Mouse (Mus musculus) thymus, adult 2 months (tissue): ENCODE results near the gene Grin3b. TPM values are rescaled to one million over a fixed set of nuclear protein-coding genes. Genes with fewer than 3 reads are reported as not detected.

ENCODE experiments used
- DNase-seq: peaks from one replicate; pipeline ENCODE4 v3.0.0; 2021
- H3K27ac ChIP-seq: fragments of 200-500 bp; 2 replicates; pipeline ENCODE4 v1.5.1; 2012; ENCODE audit warnings: low read length, control low read depth; ENCODE audit not compliant: control insufficient read depth, insufficient read depth
- H3K27me3 ChIP-seq: fragments of 200-500 bp; 2 replicates; pipeline ENCODE4 v1.6.1; 2012; ENCODE audit warnings: mild to moderate bottlenecking, low read length, moderate library complexity, mixed read lengths; ENCODE audit not compliant: control insufficient read depth, insufficient read depth
- H3K36me3 ChIP-seq: fragments of 200-500 bp; 2 replicates; pipeline ENCODE4 v1.6.1; 2012; ENCODE audit warnings: mild to moderate bottlenecking, low read length, moderate library complexity; ENCODE audit not compliant: control insufficient read depth, insufficient read depth
- H3K4me1 ChIP-seq: fragments of 200-500 bp; replicated peaks from 2 replicates; pipeline ENCODE4 v1.6.1; 2012; ENCODE audit warnings: low read length; ENCODE audit not compliant: control insufficient read depth, insufficient read depth
- H3K4me3 ChIP-seq: fragments of 200-500 bp; 2 replicates; pipeline ENCODE4 v1.5.1; 2012; ENCODE audit warnings: mild to moderate bottlenecking, low read length, control low read depth, moderate library complexity; ENCODE audit not compliant: control insufficient read depth, insufficient read depth
- CTCF ChIP-seq: fragments of 200-500 bp; IDR thresholded peaks from 2 replicates; pipeline ENCODE4 v1.5.1; 2012; ENCODE audit warnings: mild to moderate bottlenecking, control low read depth, low read length, moderate library complexity, borderline replicate concordance; ENCODE audit not compliant: control insufficient read depth, poor library complexity, insufficient read depth; ENCODE audit errors: extremely low read depth
- POLR2A ChIP-seq: fragments of 200-500 bp; IDR thresholded peaks from 2 replicates; pipeline ENCODE4 v1.6.1; 2012; ENCODE audit warnings: mild to moderate bottlenecking, low read length, control low read depth, moderate library complexity; ENCODE audit not compliant: control insufficient read depth, poor library complexity, insufficient read depth; ENCODE audit errors: extremely low read depth
- WGBS: fragments of 180-500 bp; shearing (Covaris S2); methylation state at CpG from one replicate; pipeline ENCODE4 v1.1.7; 2018; 5-methylcytosine and 5-hydroxymethylcytosine counted together
- polyA plus RNA-seq: library from polyadenylated mRNA; depleted of rRNA; stranded (reverse); fragments of >200 nt; gene quantifications from 2 replicates; pipeline ENCODE4 v1.2.3, GENCODE M21; 2012; rRNA removed

Gene Grin3b
- polyA plus RNA-seq, result 0.07 and 0.14 TPM in 2 replicates

DNA sequence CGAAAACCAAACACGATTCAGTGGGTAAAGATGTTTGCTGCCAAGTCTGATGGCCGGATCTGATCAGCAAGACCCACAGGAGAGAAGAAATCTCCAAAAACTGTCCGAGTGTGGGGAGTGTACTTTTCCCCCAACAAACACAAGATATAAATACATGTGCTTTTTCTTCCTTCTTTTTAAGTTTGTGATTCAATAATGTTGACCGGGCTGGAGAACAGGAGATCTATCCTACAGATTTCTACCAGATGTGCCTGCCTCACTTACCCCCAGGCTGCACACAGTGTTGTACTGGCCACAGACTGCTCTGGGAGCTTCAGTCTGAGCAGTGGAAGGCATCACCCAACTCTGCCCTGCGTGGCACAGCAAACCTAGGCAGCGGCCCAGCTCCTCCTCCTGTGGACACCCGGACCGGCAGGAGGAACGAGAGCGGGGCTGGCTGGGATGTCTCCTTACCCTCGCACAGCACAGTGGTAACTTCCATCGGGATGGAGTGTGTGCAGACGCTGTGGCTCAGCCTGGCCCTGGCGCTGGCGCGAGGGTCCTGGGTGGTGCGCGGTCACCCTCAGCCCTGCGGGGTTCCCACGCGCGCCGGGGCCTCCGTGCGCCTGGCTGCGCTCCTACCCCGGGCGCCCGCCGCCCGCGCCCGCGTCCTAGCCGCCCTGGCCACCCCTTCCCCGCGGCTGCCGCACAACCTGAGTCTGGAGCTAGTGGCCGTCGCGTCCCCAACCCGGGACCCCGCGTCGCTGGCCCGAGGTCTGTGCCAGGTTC lies at the start of gene Grin3b:
Gene Grin3b (plus strand): TSS at position 301 of the 768 bp plus-strand sequence.
- WGBS, result 10% methylated on average over 47 of the region's 47 CpGs
- peaks cover 8% of the 10 kb centered on the region; the same call in 1 of the 2 replicates for H3K27me3 ChIP-seq
- no peak within 1 kb of the TSS for H3K27ac ChIP-seq
- TF ChIP-seq CTCF (no peak), POLR2A (no peak)
- DNase-seq, result no peak
- H3K4me3 ChIP-seq, result no peak within 1 kb of the TSS
- H3K4me1 ChIP-seq, result no peaks in the 10 kb centered on the region
- 0 out of 2 replicates have a peak, but pooled peaks cover 6% of the 10 kb centered on the region for H3K36me3 ChIP-seq

DNA sequence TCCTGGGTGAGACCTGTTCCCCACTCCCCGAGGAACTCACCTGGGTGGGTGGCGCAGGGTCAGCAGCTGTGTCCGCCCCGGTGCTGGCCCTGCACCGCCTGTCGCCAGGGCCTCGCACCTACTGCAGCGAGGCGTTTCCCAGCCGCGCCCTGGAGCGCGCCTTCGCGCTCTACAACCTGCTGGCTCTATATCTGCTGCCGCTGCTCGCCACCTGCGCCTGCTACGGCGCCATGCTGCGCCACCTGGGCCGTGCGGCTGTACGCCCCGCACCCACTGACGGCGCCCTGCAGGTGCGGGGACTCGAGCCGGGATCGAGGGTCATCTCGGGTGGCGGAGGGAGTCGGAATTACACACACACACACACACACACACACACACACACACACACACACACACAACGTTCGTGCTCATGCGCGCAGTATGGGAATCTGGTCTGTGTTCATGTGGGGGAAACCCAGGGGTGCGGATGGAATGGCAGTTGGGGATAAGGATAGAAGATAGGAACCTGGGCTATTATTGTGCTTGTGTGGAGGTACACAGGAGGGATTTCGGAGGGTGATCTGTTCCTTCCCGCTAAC lies 49.5 kb upstream of the Grin3b start, which contains the start of gene R3hdm4:
Gene R3hdm4 (minus strand): TSS at position 251 of the 578 bp plus-strand sequence.
- H3K36me3 ChIP-seq, result no peaks in the 10 kb centered on the region
- peaks cover 28% of the 10 kb centered on the region for H3K4me1 ChIP-seq
- H3K27me3 ChIP-seq, result no peaks in the 10 kb centered on the region; the same call in 1 of the 2 replicates
- no peak within 1 kb of the TSS for H3K27ac ChIP-seq
- TF ChIP-seq CTCF, result 0 out of 2 replicates have a peak, but pooled peaks have one; percentile 26
- TF ChIP-seq POLR2A, result no peak
- WGBS, result 19% methylated on average over 41 of the region's 41 CpGs
- DNase-seq, result no peak
- no peak within 1 kb of the TSS for H3K4me3 ChIP-seq

DNA sequence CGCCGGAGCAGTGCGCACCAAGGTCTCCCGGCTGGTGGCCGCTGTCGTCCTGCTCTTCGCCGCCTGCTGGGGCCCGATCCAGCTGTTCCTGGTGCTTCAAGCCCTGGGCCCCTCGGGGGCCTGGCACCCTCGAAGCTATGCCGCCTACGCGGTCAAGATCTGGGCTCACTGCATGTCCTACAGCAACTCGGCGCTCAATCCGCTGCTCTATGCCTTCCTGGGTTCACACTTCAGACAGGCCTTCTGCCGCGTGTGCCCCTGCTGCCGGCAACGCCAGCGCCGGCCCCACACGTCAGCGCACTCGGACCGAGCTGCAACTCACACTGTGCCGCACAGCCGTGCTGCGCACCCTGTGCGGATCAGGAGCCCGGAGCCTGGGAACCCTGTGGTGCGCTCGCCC lies 48.9 kb upstream of the Grin3b start:
- DNase-seq, result no peak
- TF ChIP-seq CTCF (no peak), POLR2A (no peak)
- H3K4me3 ChIP-seq, result no peak overlapping the region
- no peaks in the 10 kb centered on the region for H3K36me3 ChIP-seq
- H3K4me1 ChIP-seq, result peaks cover 27% of the 10 kb centered on the region
- 24% methylated on average over 34 of the region's 34 CpGs for WGBS
- no peak overlapping the region for H3K27ac ChIP-seq
- no peaks in the 10 kb centered on the region; the same call in 1 of the 2 replicates for H3K27me3 ChIP-seq

DNA sequence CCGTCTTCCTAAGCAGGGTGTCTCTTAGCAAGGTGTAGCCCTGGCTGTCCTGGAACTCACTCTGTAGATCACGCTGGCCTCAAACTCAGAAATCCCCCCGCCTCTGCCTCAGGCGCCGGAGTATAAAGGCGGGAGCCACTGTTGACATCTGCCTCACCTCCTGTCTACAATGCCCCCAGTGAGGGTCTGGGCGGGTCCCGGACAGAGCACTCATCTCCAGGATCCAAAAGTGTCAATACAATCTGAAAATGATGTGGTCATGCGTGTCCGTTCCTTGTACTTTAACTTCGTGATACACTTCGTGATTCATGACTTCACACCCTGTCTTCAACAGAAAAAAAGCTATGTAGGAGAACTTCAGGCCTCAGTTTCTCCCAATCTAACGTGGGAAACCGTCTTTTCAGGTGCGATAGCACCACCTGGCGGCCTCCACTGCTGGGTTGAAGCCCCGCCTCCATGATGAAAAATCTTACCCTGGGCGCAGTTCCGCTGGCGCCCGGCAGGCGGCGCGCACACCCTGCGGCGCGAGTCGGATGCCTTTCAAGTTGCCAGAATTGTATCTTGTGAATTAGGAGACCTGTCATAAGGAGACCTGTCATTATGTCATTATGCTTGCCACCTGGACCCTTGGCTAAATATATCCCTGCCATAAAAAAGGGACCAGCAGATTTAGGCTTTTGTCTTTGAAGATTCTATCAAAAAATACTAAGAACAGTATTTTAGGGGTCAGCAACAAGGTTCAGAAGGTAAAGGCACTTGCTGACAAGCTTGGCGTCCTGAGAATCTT lies 45.3 kb upstream of the Grin3b start:
- WGBS, result 25% methylated on average over 29 of the region's 29 CpGs
- no peak overlapping the region for H3K4me3 ChIP-seq

DNA sequence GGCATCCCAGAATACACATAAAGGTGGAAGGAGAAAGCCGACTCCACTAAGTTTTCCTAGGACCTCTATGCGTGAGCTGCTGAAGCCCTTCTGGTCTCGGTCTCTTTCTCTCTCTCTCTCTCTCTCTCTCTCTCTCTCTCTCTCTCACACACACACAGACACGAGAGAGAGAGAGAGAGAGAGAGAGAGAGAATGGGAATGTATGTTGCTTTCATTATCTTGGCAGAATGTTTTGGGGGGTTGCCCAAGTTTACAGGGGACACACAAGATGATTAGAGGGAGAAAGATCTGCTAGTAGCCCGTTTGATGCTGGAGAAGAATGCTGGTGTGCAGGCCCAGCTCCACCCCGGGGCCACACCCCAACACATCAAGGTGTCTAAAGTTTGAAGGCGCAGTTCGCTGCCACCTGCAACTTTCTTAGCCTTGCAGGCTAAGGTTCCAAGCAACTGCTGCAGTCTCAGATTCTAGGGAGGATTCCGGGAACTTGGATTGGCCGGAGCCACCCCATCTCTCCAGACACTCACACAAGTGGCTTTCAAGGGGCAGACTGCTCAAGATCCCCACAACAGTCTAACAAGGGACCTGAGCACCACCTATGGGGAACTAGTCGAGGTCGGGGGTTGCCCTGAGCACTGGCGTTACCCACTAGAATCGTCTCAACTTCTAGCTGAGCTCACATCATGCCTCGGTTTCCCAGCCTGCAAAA lies 44.6 kb upstream of the Grin3b start:
- Histone ChIP-seq H3K4me3 (peak overlapping the region; percentile 71), H3K4me1 (peaks cover 21% of the 10 kb centered on the region), H3K27me3 (no peaks in the 10 kb centered on the region; the same call in 1 of the 2 replicates), H3K36me3 (no peaks in the 10 kb centered on the region), H3K27ac (peak overlapping the region; percentile 69)
- TF ChIP-seq CTCF (no peak), POLR2A (no peak)
- peak; percentile 40 for DNase-seq
- 4% methylated on average over 15 of the region's 15 CpGs for WGBS

More for the DNA sequence above, 45.3 kb upstream of the Grin3b start:
- H3K27ac ChIP-seq, result no peak overlapping the region
- peak; percentile 93 for DNase-seq
- TF ChIP-seq CTCF, result peak; percentile 100
- TF ChIP-seq POLR2A, result no peak
- H3K36me3 ChIP-seq, result no peaks in the 10 kb centered on the region
- peaks cover 26% of the 10 kb centered on the region for H3K4me1 ChIP-seq
- H3K27me3 ChIP-seq, result no peaks in the 10 kb centered on the region; the same call in 1 of the 2 replicates

DNA sequence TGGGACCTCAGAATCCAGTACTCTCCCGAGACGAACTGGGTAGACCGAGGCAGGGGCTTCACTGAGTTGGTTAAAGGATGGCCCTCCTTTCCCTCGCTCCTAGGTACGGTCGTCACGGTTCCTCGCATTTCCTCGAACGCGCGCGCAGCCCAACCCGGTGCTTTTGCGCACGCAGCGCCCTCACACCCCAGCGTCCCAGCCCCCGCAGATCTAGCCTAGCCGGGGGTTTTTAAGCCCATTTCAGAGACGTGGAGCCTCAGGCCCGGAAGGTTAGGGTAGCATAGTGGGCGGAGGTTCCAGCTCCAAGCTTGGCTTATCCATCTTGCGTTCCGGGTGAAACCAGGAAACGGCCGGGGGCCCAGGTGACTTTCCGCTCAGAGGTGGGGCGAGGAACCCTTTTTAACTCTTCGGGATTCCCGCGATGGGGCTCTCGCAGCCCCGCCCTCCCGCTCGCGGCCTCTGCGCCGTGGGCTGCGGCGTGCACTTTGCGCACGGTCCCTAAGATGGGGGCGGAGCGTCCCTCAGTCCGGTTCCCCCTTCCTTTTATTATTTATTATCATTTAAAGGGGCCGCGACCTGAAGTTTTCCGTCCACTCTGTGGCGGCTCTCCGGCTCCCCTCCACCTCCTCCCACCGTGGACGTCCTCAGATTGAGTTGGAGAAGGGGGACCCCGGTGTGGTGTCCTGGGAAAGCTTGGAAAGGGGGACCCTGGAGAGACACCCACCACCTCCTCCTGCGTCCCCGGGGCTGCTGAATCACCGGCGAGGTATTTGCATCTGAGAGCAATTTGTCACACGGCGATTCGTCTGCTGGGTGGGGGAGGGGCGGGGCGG lies 43.8 kb upstream of the Grin3b start, which contains the start of gene Arid3a:
Gene Arid3a (plus strand): TSS at position 553 of the 833 bp plus-strand sequence.
- no peak for TF ChIP-seq POLR2A
- no peak for TF ChIP-seq CTCF
- Histone ChIP-seq H3K4me3 (peak within 1 kb of the TSS; percentile 71), H3K36me3 (no peaks in the 10 kb centered on the region), H3K27ac (peak within 1 kb of the TSS; percentile 69), H3K4me1 (peaks cover 19% of the 10 kb centered on the region), H3K27me3 (no peaks in the 10 kb centered on the region; the same call in 1 of the 2 replicates)
- under 1% methylated on average over 63 of the region's 63 CpGs for WGBS
- peak; percentile 92 for DNase-seq
